Mouse (Mus musculus) embryonic facial prominence, embryonic 15.5 days (tissue): ENCODE data around the gene Gm21698. TPM values are rescaled to one million over a fixed set of nuclear protein-coding genes. Genes with fewer than 3 reads are reported as not detected.
A peak's percentile ranks its signal among the peaks of the same experiment; 100 is the strongest.
"Not testable (repeated sequence)": the region's sequence is repeated elsewhere in the genome, so short reads cannot be mapped to it uniquely, and the experiment has no call there.

ENCODE experiments used
- ATAC-seq: fragments of 200-750 bp; cut with Nextera tagmentation; 2 replicates; pipeline ENCODE4 v1.8.0; 2017; ENCODE audit warnings: low read depth, moderate TSS enrichment; ENCODE audit not compliant: insufficient number of reproducible peaks, low FRiP score, low TSS enrichment
- H3K27ac ChIP-seq: fragments of 300-500 bp; sonication (generic); replicated peaks from 2 replicates; pipeline ENCODE4 v1.5.1; 2015; ENCODE audit warnings: mild to moderate bottlenecking, inconsistent platforms
- H3K27me3 ChIP-seq: fragments of 300-500 bp; sonication (generic); 2 replicates; pipeline ENCODE4 v1.6.1; 2015; ENCODE audit warnings: inconsistent platforms
- H3K36me3 ChIP-seq: fragments of 300-500 bp; sonication (generic); 2 replicates; pipeline ENCODE4 v1.6.1; 2015; ENCODE audit warnings: mild to moderate bottlenecking, inconsistent platforms
- H3K4me1 ChIP-seq: fragments of 300-500 bp; sonication (generic); 2 replicates; pipeline ENCODE4 v1.6.1; 2015; ENCODE audit warnings: inconsistent platforms
- H3K4me2 ChIP-seq: fragments of 300-500 bp; sonication (generic); replicated peaks from 2 replicates; pipeline ENCODE4 v1.6.1; 2015; ENCODE audit warnings: mild to moderate bottlenecking, inconsistent platforms
- H3K4me3 ChIP-seq: fragments of 300-500 bp; sonication (generic); replicated peaks from 2 replicates; pipeline ENCODE4 v1.5.1; 2015; ENCODE audit warnings: mild to moderate bottlenecking, inconsistent platforms
- H3K9ac ChIP-seq: fragments of 300-500 bp; sonication (generic); 2 replicates; pipeline ENCODE4 v1.6.1; 2015; ENCODE audit warnings: inconsistent platforms
- H3K9me3 ChIP-seq: fragments of 300-500 bp; sonication (generic); replicated peaks from 2 replicates; pipeline ENCODE4 v1.6.1; 2016; ENCODE audit warnings: inconsistent platforms
- WGBS: fragments of 180-500 bp; shearing (Covaris S2); methylation state at CpG from one replicate; pipeline ENCODE4 v1.1.7; 2015; 5-methylcytosine and 5-hydroxymethylcytosine counted together
- polyA plus RNA-seq: library from polyadenylated mRNA; unstranded; fragments of >200 nt; fragmentation: Nextera tagmentation; extraction: Ambion mirVana; gene quantifications from 2 replicates; pipeline ENCODE4 v1.2.1, GENCODE M21; 2015

The Gm21698 gene
- polyA plus RNA-seq, result 0.25 and 0.29 TPM in 2 replicates

DNA sequence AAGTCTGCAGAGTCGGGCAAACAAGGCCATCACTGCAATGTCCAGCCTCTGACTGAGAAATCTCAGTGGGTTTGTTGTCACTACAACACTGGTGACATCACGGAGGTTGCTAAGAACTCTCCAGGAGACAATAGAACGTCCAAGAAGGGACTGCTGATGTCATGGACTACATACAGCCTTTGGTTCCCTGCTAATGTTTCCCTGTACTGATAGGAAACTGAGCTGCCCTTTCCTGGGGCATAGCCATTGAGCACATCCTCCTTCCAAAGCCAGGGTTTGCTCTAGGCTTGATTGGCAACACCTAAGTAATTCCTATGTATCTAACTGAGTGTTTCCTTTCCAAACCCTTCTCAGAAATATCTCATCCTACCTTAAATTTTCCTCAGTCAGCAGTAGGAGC is at the start of gene Gm21698:
Gm21698 (minus strand) TSS at position 101 of the 400 bp plus-strand sequence.
- ATAC-seq, H3K4me2 ChIP-seq, H3K27ac ChIP-seq, H3K4me1 ChIP-seq, H3K4me3 ChIP-seq, H3K27me3 ChIP-seq, H3K9ac ChIP-seq, H3K9me3 ChIP-seq, H3K36me3 ChIP-seq: not testable (repeated sequence)
- no CpG with 5 or more reads among the region's 3 CpGs for WGBS

DNA sequence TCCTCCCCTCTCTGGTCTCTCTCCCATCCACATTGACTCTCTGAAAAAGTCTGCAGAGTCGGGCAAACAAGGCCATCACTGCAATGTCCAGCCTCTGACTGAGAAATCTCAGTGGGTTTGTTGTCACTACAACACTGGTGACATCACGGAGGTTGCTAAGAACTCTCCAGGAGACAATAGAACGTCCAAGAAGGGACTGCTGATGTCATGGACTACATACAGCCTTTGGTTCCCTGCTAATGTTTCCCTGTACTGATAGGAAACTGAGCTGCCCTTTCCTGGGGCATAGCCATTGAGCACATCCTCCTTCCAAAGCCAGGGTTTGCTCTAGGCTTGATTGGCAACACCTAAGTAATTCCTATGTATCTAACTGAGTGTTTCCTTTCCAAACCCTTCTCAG is 34.4 kb upstream of the Gm21698 start, which contains the start of gene Gm5862:
Gm5862 (minus strand) TSS at position 101 of the 400 bp plus-strand sequence.
- not testable (repeated sequence) for H3K27ac ChIP-seq, H3K36me3 ChIP-seq, H3K4me1 ChIP-seq, H3K4me3 ChIP-seq, H3K27me3 ChIP-seq, H3K9me3 ChIP-seq, H3K4me2 ChIP-seq, ATAC-seq, H3K9ac ChIP-seq
- WGBS, result no CpG with 5 or more reads among the region's 3 CpGs

DNA sequence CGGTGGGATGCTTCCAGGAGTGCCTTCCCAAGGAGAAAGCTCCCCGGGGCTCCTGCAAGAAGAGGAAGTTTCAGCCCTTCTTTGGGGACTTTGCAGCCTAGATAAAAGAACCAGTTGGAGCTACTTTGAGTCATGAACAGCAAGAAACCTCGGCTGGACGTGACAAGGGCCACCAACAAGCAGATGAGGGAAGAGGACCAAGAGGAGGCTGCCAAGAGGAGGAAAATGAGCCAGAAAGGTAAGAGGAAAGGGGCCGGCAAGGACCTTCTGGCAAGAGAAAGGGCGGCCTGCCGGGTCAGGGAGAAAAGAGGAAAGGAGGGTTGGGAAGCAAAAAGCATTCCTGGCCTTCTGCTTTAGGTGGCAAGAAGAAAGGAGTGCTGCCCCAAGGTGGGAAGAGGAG is 19.2 kb upstream of the Gm21698 start:
- H3K4me2 ChIP-seq, H3K36me3 ChIP-seq, H3K4me1 ChIP-seq, H3K4me3 ChIP-seq, H3K9me3 ChIP-seq, ATAC-seq, H3K27ac ChIP-seq, H3K27me3 ChIP-seq, H3K9ac ChIP-seq: not testable (repeated sequence)
- WGBS, result 64% methylated on average over 7 of the region's 7 CpGs

DNA sequence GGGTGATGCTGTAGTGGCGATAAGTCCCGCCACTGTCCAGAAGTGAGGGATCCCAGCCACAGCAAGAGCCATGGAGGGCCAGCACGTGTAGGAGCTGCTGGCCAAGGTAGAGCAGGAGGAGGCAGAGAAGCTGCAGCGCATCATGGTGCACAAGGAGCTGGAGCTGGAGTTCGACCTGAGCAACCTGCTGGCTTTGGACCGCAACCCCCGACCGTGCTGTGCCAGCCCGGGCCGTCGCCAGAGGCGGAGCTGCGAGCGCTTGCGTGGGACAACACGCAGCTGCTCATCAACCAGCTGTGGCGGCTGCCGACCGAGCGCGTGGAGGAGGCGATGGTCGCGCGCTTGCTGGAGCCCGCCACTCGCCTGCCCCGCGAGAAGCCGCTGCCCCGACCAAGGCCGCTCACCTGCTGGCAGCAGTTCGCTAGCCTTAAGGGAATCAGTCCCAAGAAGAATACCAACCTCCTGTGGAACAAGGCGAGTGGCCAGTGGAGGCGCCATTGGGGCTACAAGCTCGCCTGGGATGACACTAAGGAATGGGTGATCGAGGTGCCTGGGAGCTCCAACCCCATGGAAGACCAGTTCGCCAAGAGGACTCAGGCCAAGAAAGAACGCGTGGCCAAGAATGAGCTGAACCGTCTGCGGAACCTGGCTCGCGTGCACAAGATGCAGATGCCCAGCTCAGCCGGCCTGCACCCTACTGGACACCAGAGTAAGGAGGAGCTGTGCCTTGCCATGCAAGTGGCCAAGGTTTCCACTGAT is 18.7 kb upstream of the Gm21698 start:
- H3K27me3 ChIP-seq, H3K27ac ChIP-seq, H3K36me3 ChIP-seq, H3K9me3 ChIP-seq, H3K9ac ChIP-seq, H3K4me1 ChIP-seq: not testable (repeated sequence)
- ATAC-seq, result peak; percentile 84
- Histone ChIP-seq H3K4me3 (peak overlapping the region; percentile 9), H3K4me2 (peak overlapping the region; percentile 33)
- 16% methylated on average over 45 of the region's 45 CpGs for WGBS

DNA sequence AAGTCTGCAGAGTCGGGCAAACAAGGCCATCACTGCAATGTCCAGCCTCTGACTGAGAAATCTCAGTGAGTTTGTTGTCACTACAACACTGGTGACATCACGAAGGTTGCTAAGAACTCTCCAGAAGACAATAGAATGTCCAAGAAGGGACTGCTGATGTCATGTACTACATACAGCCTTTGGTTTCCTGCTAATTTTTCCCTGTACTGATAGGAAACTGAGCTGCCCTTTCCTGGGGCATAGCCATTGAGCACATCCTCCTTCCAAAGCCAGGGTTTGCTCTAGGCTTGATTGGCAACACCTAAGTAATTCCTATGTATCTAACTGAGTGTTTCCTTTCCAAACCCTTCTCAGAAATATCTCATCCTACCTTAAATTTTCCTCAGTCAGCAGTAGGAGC is 16.2 kb upstream of the Gm21698 start, which contains the start of gene Gm1979:
Gm1979 (minus strand) TSS at position 101 of the 400 bp plus-strand sequence.
- H3K4me2 ChIP-seq, ATAC-seq, H3K4me1 ChIP-seq, H3K4me3 ChIP-seq, H3K27me3 ChIP-seq, H3K36me3 ChIP-seq, H3K9me3 ChIP-seq, H3K27ac ChIP-seq, H3K9ac ChIP-seq: not testable (repeated sequence)
- WGBS, result 79% methylated on average over 1 of the region's 2 CpGs

DNA sequence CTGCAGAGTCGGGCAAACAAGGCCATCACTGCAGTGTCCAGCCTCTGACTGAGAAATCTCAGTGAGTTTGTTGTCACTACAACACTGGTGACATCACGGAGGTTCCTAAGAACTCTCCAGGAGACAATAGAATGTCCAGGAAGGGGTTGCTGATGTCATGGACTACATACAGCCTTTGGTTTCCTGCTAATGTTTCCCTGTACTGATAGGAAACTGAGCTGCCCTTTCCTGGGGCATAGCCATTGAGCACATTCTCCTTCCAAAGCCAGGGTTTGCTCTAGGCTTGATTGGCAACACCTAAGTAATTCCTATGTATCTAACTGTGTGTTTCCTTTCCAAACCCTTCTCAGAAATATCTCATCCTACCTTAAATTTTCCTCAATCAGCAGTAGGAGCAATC is 15.9 kb downstream of the Gm21698 start, which contains the start of gene Gm21680:
Gm21680 (minus strand) TSS at position 101 of the 400 bp plus-strand sequence.
- not testable (repeated sequence) for H3K4me3 ChIP-seq, H3K36me3 ChIP-seq, H3K27me3 ChIP-seq, H3K4me2 ChIP-seq, H3K9ac ChIP-seq, H3K27ac ChIP-seq, H3K4me1 ChIP-seq, H3K9me3 ChIP-seq, ATAC-seq
- WGBS, result no CpG with 5 or more reads among the region's 2 CpGs

DNA sequence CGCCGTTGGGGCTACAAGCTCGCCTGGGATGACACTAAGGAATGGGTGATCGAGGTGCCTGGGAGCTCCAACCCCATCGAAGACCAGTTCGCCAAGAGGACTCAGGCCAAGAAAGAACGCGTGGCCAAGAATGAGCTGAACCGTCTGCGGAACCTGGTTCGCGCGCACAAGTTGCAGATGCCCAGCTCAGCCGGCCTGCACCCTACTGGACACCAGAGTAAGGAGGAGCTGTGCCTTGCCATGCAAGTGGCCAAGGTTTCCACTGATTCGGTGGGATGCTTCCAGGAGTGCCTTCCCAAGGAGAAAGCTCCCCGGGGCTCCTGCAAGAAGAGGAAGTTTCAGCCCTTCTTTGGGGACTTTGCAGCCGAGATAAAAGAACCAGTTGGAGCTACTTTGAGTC is 31.4 kb downstream of the Gm21698 start:
- H3K4me1 ChIP-seq, H3K9me3 ChIP-seq, H3K27ac ChIP-seq, H3K4me2 ChIP-seq, H3K4me3 ChIP-seq, H3K27me3 ChIP-seq, H3K9ac ChIP-seq, H3K36me3 ChIP-seq: not testable (repeated sequence)
- peak; percentile 43 for ATAC-seq
- WGBS, result 60% methylated on average over 17 of the region's 17 CpGs

DNA sequence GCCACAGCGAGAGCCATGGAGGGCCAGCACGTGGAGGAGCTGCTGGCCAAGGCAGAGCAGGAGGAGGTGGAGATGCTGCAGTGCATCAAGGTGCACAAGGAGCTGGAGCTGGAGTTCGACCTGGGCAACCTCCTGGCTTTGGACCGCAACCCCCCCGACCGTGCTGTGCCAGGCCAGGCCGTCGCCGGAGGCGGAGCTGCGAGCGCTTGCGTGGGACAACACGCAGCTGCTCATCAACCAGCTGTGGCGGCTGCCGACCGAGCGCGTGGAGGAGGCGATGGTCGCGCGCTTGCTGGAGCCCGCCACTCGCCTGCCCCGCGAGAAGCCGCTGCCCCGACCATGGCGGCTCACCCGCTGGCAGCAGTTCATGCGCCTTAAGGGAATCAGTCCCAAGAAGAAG is 31.8 kb downstream of the Gm21698 start:
- 36% methylated on average over 32 of the region's 32 CpGs for WGBS
- not testable (repeated sequence) for H3K4me2 ChIP-seq

DNA sequence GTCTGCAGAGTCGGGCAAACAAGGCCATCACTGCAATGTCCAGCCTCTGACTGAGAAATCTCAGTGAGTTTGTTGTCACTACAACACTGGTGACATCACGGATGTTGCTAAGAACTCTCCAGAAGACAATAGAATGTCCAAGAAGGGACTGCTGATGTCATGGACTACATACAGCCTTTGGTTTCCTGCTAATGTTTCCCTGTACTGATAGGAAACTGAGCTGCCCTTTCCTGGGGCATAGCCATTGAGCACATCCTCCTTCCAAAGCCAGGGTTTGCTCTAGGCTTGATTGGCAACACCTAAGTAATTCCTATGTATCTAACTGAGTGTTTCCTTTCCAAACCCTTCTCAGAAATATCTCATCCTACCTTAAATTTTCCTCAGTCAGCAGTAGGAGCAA is 34.1 kb downstream of the Gm21698 start, which contains the start of gene Gm21671:
Gm21671 (minus strand) TSS at position 101 of the 400 bp plus-strand sequence.
- H3K9ac ChIP-seq, H3K27me3 ChIP-seq, ATAC-seq, H3K36me3 ChIP-seq, H3K4me1 ChIP-seq, H3K27ac ChIP-seq, H3K9me3 ChIP-seq, H3K4me2 ChIP-seq, H3K4me3 ChIP-seq: not testable (repeated sequence)
- 72% methylated on average over 2 of the region's 2 CpGs for WGBS

More for the DNA sequence above, 31.8 kb downstream of the Gm21698 start:
- not testable (repeated sequence) for H3K9ac ChIP-seq, H3K36me3 ChIP-seq, H3K4me3 ChIP-seq, H3K27me3 ChIP-seq, H3K4me1 ChIP-seq, H3K9me3 ChIP-seq, H3K27ac ChIP-seq
- ATAC-seq, result 0 out of 2 replicates have a peak, but pooled peaks have one; percentile 34

DNA sequence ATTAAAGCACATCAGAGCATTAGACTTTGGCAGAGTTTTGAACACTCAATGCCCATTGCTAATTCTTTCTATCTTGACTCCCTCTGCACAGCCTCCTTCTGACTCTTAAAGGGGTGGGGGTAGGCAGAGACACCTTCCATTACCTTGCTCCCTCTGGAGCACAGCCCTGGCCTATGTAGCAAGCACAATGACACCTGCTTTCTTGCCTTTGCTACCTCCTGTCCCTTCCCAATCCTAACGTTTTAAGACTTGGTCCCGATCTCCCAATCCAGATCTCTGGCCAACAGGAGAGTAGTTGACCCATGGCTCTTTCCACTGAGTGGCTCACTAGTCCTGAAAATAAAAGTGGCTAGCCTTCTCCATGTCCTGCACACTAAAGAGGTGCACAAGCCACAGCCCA is 43.1 kb downstream of the Gm21698 start:
- 79% methylated on average over 2 of the region's 2 CpGs for whole genome bisulfite sequencing
- not testable (repeated sequence) for H3K27ac ChIP-seq, H3K4me2 ChIP-seq, ATAC-seq, H3K36me3 ChIP-seq, H3K9me3 ChIP-seq, H3K4me3 ChIP-seq, H3K4me1 ChIP-seq, H3K9ac ChIP-seq, H3K27me3 ChIP-seq

DNA sequence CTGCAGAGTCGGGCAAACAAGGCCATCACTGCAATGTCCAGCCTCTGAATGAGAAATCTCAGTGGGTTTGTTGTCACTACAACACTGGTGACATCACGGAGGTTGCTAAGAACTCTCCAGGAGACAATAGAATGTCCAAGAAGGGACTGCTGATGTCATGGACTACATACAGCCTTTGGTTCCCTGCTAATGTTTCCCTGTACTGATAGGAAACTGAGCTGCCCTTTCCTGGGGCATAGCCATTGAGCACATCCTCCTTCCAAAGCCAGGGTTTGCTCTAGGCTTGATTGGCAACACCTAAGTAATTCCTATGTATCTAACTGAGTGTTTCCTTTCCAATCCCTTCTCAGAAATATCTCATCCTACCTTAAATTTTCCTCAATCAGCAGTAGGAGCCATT is 46.2 kb downstream of the Gm21698 start, which contains the start of gene Gm21663:
Gm21663 (minus strand) TSS at position 101 of the 400 bp plus-strand sequence.
- WGBS, result 56% methylated on average over 2 of the region's 2 CpGs
- H3K9ac ChIP-seq, H3K9me3 ChIP-seq, H3K4me1 ChIP-seq, H3K27me3 ChIP-seq, H3K36me3 ChIP-seq, ATAC-seq, H3K4me2 ChIP-seq, H3K4me3 ChIP-seq, H3K27ac ChIP-seq: not testable (repeated sequence)
